Mouse (Mus musculus) ES-Bruce4 (cell line): Measurements from ENCODE around the gene Klf11.

ENCODE experiments used
- CTCF ChIP-seq: IDR thresholded peaks from one replicate; pipeline ENCODE4 v1.8.1; 2011; ENCODE audit warnings: low read depth, low read length
- POLR2A ChIP-seq: IDR thresholded peaks from one replicate; pipeline ENCODE4 v1.8.1; 2011; ENCODE audit warnings: low read length; ENCODE audit not compliant: insufficient read depth

- TF ChIP-seq POLR2A = no peak
- TF ChIP-seq CTCF = no peak
Observed at GRCm38 (mm10) chr12:24698514-24698913, 47.4 kb downstream of the Klf11 start.
